Mouse (Mus musculus) left cerebral cortex, adult 18-20 months (tissue): Measurements from ENCODE around the gene Naif1. TPM values are rescaled to one million over a fixed set of nuclear protein-coding genes. Genes with fewer than 3 reads are reported as not detected.

Experiments used
- DNase-seq, 2 experiments: peaks; one replicate each; pipeline ENCODE4 v3.0.0; 2021 to 2022; ENCODE audit warnings: low spot score in 2 of 2, mixed read lengths in 1 of 2
- total RNA-seq, 2 experiments: library from RNA; stranded (reverse); gene quantifications; 2 replicates each; pipeline ENCODE4 v1.2.3; 2021

Naif1 gene
- total RNA-seq, 2 experiments from 2014 or later = 3.7 to 4.6 TPM

DNA sequence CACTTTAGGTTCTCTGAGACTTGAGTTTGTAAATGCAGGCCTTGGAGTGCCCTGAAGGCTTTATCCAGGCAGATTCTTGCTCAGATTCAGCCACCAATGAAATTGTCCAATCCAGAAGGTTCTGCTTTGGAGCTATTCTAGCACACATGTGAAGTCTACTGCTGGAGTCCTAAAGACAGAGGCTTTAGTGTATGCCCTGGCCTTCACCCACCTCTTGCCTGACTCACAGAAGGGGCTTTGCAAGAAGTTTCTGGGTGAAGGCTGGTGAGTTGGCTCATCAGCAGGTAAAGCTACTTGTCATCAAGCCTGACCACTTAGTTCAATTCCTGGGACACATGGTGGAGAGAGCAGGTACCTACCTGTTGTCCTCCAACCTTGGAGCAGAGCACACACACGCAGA is 24.1 kb upstream of the Naif1 start:
- DNase-seq = no peak

DNA sequence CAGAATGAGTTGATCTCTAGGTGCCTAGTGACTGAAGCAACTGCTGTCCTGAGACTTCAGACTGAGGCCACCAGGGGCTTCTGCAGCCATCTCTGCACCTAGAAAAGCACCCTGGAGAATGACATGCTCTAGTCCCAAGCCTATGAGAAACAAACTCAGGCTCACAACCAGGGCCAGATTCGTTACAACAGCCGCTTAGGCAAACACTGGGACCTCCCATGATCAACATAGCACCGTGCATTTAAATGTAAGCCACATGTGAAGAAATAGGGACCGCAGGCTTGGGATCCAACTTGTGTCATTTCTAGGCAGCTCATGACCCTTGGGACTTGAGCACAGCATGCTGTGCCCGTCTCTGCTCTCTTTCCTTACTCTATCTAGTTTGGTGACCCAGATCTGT is 22.5 kb upstream of the Naif1 start:
- DNase-seq = no peak

DNA sequence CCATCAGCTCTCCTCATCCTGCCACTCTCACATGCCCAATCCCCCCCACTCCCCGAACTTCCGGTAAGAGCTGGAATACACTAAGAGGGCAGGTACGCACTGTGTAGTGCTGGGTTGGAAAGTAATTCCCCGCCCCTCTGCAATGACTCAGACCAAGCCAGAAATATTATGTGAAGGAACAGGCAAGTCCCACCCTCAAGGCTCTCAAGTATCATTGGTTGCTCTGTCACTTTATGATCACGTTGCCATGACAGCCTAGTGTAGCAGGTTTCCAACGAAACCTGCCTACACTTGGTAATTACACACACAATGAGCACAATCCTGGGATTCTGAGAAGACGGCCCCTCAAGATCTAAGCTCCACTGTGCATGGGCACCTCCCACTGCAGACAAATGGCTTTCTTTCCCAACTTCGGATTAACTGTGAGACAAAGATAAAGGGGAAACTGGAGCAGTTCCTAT is 22.0 kb upstream of the Naif1 start:
- DNase-seq = peak; percentile 45 to 56

DNA sequence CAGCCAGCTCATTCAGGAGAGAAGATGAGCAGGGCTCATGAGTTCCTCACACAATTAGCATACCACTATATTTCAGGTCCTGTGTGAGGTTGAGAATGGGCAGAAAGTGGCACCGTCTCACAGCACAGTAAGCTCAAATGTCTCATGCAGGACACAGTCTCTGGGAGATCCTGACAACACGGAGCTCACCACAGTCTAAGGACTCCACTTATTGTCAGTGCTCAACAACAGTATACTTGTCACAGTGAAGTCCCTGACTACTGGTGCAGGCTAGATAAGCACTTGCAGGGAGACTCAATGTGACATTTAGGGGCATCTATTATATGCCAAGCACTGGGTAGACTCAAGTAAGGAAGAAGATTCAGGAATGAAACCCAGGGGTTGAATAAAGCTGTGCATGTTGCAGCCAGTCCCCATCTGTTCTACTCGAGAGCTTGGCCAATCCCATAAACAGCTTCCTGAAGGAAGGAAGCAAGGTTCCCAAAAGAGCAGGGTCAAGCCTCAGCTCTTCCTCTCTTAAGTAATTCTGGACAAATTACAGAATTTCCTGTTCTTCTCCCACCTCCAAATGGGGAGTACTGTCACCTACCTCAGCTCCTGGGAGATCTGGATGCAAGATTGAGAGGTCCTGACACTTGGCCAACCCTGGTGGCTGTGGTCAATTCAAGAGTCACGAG is 20.9 kb upstream of the Naif1 start:
- no peak for DNase-seq

DNA sequence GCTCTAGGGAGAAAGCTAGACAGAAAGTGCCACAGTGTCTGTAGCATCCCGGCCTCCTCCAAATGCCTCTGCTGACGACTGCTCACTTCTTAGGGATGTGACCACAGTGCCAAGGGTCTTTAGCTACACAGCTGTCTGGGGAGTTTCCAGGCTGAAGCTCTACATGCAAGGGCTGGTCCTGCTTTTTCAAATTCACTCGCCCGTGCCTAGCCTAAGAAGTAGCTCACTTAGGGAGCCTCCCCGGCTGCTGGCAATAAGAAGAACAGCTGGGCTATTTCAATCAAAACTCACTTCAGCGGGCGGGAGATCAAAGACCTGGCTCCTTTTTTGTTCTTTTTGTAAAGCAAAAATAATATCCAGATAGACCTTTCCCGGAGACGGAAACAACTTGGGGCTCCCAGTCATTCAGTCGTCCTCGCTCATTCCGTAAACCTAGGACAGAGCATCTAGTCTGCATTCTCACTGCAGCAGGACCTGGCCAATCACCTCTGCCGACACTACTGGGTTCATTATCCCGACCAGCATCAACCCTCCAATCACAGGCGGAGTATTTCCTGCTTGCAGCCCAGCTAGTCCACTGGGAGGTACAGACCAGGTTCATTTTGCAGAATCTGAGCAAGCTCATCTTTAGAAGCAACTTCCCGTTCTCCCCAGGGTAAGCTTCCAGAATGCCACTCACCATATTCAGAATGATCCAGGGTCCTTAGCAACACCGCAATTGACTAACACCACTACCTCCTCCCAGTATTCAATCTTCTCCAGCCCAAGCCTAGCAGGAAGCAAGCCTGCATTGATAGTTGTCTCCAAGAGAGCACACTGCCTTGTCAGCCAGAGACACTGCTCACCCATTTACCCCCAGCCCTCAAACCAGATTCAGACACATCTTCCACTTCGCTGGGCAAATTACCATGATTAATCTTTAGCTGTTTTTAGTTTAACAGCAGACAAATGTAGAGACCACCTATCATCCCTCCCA is 19.3 kb upstream of the Naif1 start:
- peak; percentile 83 to 89 for DNase-seq

DNA sequence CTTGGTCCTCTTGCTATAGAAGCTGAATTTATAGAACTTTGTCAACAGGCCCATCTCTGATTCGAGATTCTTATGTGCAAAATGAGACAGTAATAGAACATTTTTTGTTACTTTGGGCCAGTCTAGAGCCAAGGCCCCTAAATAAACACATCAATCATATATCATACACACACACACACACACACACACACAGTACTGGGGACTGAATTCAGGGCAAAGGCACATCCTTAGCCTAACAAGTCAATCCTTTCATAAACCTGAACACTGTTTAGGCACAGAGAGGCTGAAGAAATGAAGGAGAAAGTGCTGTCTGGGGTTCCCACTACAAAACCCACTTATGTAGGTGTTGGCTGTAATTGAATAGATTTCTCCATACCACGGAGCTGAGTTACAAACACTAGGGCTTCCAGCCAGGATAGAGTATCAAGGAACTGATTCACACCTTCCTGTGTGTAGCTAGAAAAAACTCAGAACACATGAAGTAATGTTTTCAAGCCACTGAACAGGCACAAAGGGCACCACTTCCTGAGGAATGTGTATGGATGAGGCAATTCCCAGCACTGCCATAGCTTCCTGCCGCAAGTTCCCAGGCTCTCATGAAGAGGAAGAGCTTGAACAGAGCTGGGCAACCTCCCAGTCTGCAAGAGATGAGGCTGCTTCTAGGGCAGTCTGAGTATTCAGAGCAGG is 13.4 kb upstream of the Naif1 start:
- no peak for DNase-seq

DNA sequence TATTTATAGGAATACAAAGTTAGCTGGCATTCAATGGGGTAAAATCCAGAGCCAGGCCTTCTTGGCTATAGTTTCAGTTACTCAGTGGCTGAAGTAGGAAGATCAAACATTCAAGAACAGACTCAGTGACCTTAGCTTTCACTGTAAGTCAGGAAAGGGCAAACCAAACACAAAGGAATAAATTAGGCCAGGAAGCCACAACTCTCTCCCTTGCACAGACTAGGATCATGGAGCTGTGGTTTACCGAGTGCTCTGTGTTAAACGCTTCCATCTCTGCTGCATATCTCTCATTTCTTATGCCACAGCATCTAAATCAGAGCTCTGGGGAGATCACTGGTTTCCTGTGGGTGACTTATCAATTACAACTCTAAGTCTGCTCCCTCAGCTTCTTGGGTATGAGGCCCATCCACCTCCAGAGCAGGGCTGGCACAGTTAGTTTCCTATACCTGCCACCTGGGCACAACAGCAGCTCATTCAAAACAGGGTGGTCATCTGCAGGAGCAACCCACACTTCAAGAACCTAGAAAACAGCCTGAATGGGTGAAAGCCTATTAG is 12.6 kb upstream of the Naif1 start:
- no peak for DNase-seq

DNA sequence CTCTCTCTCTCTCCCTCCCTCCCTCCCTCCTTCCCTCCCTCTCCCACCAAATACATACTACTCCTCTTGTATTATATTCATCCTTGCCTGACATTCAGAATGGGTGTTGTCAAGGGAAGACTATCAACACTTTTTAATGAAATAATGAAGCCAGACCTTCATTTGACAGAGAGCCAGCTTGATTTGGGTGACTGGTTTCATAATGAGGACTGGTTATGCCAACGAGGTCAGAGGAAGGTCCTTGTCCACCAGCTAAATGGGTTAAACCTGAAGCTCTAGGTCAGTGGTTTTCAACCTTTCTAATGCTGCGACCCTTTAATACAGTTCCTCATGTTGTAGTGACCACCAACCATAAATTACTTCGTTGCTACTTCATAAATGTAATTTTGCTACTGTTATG is 11.5 kb upstream of the Naif1 start:
- DNase-seq = no peak

DNA sequence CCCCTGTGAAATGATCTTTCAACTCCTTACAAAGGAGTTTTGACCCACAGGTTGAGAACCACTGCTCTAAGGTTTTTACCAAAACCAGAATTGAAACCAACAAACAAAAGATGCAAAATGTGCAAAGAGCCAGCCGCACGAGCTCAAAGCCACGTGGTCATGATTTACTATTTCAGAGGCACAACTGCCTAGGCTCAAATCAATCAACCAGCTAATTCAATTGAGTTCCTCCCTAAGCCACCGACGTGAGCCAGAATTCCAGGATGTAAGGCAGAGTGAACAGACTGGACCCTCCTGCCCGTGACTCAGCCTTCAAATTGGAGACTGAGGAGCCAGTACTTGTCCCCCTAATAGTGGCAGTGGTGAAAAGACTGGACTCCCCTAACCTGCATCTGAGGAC is 11.1 kb upstream of the Naif1 start:
- no peak for DNase-seq

DNA sequence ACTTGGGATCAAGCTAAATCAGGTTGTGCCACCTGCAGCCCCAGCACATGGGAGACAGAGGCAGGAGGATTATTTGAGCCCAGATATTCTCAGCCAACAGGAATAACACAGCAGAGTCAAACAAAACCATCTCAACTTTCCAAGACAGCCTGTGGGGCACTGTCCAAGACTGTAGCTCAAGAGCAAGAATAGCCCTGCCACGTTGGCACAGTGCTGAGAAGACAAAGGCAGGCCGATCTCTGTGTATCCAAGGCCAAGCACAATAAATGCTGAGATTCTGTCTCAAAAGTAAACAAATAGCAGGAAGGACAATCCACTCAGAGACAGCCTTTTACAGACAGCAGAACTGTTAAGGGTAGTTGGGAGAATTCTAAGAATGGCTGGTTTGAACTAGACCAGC is 10.1 kb upstream of the Naif1 start:
- no peak for DNase-seq

DNA sequence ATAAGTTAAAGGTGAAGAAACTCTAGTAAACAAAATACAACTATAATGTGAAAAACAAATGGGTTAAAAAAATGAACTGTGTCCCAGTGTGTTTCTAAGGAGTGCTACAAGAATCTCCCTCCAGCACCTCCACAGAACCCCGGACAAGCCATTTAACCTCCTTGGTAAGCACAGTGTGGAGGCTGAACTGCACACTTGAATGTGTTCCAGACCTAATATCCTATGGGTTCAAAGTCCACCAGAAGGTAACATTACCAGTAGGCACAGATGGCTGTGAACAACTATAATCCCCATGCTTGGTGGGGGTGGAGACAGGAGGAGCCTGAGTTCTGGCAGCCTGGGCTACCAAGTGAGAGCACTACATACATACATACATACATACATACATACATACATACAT is 9.6 kb upstream of the Naif1 start:
- DNase-seq = no peak

DNA sequence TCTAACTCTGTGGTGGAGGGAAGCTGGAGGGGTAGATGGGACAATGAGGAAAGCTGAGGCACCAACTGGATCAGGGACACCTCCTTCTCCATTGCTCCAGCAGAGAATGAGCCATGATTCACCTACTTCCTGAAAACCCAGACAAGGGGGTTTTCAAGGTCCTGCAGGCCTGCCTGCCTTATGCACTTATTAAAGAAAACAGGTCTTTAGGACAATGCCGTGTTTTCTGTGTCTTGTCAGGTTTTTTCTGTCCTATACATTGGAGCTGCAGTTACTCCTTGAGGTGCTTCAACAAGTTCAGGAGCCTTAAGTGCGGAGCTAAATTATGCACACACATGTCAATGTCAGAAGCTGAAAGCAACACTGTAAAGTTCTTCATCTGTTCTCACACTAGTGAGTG is 8.7 kb upstream of the Naif1 start:
- no peak for DNase-seq

DNA sequence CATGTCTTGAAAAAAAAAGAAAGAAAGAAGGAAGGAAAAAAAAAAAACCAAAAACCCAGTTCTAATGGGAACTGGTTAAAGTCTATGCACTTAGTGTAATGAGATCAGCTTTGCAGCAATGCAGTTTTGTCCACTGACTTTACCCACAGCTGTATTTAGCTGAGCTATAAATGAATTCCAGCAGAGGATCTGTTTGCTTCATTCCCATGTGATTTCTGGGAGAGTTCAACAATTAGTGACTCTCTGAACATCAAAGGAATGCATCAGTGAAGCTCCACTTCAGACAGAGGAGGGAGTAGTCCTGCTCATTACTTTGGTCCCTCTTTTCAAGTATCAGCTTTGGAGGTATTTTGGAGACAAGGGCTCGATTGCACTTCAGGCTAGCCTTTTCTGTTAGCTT is 4.7 kb upstream of the Naif1 start:
- no peak for DNase-seq

DNA sequence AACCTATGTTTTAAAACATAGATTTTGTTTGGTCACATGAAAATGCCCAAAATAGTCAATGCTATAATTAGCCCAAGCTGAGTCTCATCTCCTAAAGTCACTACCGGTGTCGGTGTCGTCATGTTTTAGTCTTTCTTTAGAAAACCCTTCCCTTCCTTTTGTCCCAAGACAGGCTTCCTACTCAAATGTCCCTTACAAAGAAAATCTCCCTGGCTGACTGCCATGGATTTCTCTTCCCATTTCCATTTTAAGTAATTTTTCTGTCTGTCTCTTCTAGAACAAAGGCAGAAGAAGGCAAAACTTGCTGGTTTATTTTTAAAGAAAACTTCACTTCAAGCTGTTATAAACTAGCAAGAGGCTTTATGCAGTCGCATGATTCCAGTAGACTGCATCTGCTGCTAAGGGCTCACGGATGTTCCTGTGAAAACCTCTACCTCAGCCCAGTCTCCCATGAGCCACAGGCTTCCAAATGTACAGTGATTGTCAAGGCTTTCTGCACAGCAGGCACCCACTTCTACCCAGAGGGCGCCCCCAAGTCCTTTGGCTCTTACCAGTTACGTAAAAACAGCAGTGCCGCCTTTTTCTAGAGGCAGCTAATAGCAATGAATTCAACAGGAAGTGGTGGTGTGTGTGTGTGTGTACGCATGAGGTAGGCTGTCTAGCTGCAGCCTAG is 2.9 kb upstream of the Naif1 start:
- peak; percentile 47 to 62 for DNase-seq

DNA sequence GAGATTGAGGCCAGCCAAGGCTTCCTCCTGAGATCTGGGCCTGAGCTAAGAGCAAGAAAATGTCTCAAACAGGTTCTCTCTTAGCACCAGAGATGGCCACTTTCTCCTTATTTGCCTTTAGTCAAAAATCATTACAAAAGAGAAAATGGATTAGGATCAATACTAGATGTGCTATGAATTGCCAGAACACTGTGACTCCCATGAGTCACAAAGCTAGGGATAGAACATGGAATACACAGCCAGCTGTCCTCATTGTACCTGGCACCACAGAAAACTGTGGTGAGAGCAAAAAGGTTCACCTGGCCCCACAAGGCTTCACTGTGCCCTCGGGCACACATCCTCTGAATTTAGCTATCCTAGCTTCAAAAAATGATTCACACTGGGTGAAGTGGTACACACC is 1.8 kb upstream of the Naif1 start:
- no peak for DNase-seq

DNA sequence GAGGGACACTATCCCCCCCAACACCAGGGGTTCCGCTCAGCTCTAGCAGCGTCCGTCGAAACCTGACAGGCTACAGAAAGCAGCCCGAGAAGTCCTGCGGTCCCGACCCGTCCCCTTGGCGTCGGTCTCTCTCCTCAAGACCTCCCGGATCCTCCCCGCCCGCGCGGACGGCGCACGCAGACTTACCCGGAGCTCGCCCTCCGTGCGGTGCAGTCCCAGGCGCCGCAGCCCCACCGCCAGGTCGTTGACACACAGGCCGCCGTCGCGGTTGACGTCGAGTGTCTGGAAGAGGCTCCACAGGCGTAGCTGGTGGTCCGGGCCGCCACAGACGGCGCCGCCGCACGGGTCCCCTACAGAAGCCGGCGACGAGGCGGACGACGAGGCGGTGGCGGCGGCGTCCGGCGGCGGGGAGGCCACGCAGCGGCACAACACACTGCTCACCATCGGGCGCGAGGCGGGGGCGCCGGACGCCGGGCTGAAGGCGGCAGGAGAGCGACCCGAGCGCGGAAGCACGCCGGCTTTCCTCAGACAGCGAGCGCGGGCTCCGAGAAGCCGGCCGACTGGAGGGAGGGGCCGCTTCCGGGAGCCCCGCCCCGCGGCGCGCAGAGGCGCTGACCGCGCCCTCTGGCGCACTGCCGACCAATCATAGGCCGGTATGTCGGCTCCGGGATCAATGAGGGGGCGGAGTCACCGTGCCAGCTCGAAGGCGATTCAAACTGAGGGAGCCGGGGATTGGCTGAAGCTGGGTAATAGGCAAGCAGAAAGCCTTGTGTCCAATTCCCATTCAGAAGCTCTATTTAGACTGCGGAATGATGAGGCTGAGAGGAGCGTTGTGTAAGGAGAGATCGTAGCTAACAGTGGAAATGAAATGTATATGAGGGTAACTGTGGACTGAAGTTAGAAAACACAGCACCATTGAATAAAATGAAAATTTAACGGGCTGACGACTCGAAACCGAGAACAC is 906 bp downstream of the Naif1 start, which contains the start of gene Slc25a25:
Gene Slc25a25, minus strand, starts transcription at position 565 of the 964 bp plus-strand sequence.
- peak; percentile 97 to 98 for DNase-seq

DNA sequence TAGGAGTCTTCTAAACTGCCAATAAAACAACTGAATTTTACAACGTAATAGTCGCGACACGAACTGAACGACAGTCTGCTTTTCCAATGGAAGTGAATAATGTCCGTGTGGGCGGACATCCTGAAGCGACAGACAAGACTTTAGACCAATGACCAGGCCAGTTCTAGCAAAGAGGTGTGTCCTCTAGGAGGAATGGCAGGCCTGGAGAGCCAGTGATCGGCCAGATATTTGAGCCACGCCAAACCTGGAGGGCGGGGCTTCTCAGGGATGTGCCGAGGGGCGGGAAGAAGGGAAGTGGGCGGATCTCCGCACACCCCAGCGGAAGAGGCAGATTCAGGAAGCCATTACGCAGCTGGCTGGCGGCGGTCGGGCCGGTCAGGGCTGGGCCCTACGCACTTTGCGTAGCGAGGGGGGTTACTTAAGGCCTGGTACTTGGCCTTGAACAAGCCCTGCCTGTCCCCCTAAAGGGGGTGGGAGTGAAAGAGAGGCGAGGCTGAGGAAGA is 1.7 kb downstream of the Naif1 start:
- peak; percentile 96 to 99 for DNase-seq

DNA sequence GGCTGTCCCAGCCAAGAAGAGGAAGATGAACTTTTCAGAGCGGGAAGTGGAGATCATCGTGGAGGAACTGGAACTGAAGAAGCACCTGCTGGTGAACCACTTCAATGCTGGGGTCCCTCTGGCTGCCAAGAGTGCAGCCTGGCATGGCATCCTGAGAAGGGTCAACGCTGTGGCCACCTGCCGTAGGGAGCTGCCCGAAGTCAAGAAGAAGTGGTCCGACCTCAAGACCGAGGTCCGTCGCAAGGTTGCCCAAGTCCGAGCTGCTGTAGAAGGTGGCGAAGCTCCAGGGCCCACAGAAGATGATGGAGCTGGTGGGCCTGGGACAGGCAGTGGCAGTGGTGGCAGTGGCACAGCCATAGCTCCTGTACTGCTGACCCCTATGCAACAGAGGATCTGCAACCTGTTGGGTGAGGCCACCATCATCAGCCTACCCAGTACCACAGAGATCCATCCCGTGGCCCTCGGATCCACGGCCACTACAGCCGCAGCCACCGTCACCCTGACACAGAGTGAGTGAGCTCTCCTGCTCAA is 2.2 kb downstream of the Naif1 start:
- no peak for DNase-seq

DNA sequence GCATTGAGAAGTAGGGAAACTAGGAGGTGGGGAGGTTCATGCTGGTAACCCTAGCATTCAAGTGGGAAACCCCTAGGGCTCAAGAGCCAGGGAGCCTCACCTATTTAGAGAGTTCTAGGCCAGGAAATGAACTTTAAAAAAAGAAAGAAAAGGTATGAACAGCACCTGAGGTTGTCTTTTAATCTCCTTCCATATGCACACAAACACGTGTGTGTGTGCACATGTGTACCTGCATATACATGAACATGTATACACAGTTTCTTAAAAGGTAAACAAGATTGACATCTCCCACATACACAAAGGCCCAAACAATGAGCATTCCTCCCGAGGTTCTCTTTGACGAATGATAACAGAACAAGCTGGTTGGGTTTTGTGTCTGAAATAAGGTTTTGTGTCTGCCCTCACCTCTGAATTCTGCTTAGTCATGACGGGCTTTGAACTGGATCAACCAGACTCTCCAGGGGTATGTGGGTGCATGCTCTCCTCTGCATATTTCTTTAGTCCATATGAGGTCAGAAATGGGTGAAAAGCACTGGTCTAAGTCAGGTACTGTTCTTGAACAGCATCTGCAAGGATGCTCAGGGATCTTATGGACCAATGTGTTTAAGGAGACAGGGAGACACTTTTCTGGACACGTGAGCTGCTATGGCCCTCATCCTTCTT is 3.5 kb downstream of the Naif1 start:
- no peak for DNase-seq
